Mouse (Mus musculus): ENCODE measurements around the gene Foxi1. TPM values are rescaled to one million over a fixed set of nuclear protein-coding genes. Genes with fewer than 3 reads are reported as not detected.

Foxi1 gene
- polyA plus RNA-seq, 1 experiment from 2014 or later = 0.92 TPM

DNA sequence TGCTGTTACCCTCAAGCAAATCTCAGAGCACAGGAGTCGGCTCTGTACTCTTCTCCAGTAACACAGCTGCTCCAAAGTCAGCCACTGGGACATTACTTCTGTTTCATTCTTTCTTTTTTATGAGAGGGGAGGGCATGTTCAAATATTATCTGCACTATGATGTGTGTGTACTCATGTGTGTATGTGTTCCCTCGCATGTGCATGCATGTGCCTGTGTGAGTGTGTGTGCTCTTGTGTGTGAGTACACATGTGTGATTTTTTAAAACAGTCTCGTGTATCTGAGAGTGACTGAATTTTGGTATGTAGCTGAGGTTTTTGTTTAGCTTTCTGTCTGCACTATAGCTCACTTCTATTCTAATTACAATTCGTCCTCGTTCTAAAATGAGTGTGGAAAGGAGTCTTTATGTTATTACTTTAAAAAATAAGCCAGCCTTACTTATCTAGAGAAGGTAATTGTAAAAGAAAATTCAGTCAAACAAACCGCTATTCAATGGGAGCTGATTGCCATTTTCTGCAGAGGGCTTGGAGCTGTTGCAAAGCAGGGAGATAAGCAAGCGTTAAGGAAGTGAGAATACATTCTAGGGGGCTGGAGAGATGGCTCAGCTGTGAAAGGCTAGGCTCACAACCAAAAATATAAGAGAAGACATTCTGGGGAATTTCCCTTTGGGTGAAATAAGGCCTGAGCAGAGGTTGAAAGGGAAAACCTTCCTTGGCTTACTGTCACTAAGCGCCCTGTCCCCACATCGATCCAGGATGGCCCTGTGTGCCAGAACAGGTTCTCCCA lies 13.5 kb downstream of the Foxi1 start:
- no peak overlapping the region for H3K4me3 ChIP-seq
- WGBS = 78% methylated on average over 9 of the region's 9 CpGs
- no peak for ATAC-seq (ENCODE audit: low FRiP score)

DNA sequence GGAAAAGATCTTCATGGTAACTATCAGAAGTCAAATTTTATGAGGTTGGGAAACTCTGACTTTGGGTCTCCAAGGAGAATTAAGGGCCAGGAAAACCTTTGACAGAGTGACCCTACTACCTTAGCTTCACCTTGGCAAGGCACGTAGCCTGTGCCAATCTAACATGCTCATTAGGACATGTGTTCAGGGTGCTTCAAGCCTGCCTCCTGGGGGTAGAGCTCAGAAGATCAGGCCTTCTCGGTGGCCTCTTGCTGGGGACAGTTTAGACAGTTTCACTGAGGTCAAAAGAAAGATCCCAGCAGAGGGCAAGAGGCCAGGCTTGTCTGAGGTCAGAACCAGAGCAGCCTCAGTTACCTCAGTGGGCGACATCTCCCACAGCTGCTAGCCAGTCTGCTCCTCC lies 14.2 kb downstream of the Foxi1 start:
- Histone ChIP-seq H3K4me2 (replicated peaks) (no peak overlapping the region), H3K36me3 (no peaks in the 10 kb centered on the region), H3K4me3 (no peak overlapping the region), H3K27me3 (no peaks in the 10 kb centered on the region), H3K9me3 (replicated peaks) (no peaks in the 10 kb centered on the region), H3K27ac (no peak overlapping the region), H3K9ac (no peak overlapping the region), H3K4me1 (no peaks in the 10 kb centered on the region)
- ATAC-seq (ENCODE audit: low FRiP score) = no peak
- WGBS = 47% methylated on average over 3 of the region's 3 CpGs

More for the DNA sequence above, 13.5 kb downstream of the Foxi1 start:
- Histone ChIP-seq H3K27me3 (no peaks in the 10 kb centered on the region), H3K9me3 (replicated peaks) (no peaks in the 10 kb centered on the region), H3K4me1 (no peaks in the 10 kb centered on the region), H3K27ac (no peak overlapping the region), H3K9ac (no peak overlapping the region), H3K4me2 (replicated peaks) (no peak overlapping the region), H3K36me3 (no peaks in the 10 kb centered on the region)

DNA sequence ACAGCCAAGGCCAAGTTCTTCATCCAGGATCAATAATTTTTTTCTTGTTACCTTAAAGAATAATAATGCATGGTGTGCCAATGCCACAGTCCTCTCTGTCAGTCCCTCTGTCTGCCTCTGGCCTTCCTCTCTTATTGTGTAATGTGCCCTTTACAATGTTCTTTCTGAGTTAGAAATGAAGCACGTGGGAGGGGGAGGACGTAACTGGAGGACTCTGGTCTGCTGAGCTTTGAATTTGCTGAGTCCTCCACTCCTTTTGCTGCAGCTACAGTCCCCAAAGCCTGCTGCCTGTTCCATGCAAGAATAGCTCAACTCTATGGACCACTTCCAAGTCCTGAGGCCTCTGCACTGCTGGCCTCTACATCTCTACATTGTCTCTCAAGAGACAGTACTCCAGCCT lies 23.6 kb downstream of the Foxi1 start:
- peaks cover 12% of the 10 kb centered on the region for H3K4me1 ChIP-seq
- ATAC-seq (ENCODE audit: low FRiP score) = no peak
- no peak overlapping the region for H3K4me2 ChIP-seq (replicated peaks)
- H3K9ac ChIP-seq = no peak overlapping the region
- H3K4me3 ChIP-seq = no peak overlapping the region
- H3K27ac ChIP-seq = no peak overlapping the region
- WGBS = 78% methylated on average over 2 of the region's 2 CpGs
- H3K36me3 ChIP-seq = no peaks in the 10 kb centered on the region
- H3K27me3 ChIP-seq = no peaks in the 10 kb centered on the region
- no peaks in the 10 kb centered on the region for H3K9me3 ChIP-seq (replicated peaks)

DNA sequence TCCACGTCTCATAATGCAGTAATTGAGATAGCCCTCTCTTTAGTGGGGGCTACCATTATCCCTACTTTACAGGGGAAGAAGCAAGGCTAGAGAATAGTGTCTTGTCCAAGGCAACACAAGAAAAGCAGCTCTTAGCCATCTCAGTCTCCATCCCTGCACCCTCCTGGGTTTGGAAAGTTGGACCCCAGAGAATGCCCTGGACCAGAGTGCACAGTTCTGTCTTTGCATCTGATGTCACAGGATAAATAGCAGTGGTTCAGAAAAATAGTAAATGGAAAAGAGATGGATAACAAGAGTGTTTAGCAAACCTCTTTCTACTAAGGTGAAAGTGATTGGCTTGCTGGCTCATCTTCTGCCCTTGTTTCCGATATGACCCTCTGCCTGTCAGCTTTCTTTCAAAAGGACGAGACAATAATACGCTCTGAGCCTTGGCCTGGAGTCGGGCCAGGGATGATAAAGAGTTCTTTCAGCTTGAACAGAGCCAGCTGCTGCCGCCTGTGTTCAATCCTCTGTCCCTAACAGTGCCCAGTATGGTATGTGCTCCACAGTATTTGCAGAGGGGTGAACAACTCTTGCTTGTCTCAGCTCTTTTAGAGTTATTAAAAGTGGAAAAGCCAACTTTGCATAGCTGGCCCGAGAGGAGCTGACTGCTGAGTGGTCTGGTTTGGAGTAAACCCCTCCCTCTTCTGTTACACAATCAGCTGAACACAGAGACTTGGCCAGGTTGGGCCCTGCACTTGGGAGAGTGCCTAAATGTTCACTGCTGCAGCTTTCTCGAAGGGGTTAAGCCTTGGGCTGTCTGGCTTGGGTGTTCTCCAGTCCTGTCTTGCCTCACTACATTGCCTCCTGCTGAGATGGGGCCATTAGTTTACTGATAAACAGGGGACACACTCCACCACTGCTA lies 26.4 kb downstream of the Foxi1 start:
- H3K9ac ChIP-seq = no peak overlapping the region
- peaks cover 12% of the 10 kb centered on the region for H3K4me1 ChIP-seq
- no peaks in the 10 kb centered on the region for H3K9me3 ChIP-seq (replicated peaks)
- no peaks in the 10 kb centered on the region for H3K36me3 ChIP-seq
- H3K27me3 ChIP-seq = no peaks in the 10 kb centered on the region
- peak; percentile 92 for ATAC-seq (ENCODE audit: low FRiP score)
- no peak overlapping the region for H3K4me3 ChIP-seq
- 24% methylated on average over 8 of the region's 8 CpGs for WGBS
- H3K4me2 ChIP-seq (replicated peaks) = no peak overlapping the region
- peak overlapping the region; percentile 73 for H3K27ac ChIP-seq

DNA sequence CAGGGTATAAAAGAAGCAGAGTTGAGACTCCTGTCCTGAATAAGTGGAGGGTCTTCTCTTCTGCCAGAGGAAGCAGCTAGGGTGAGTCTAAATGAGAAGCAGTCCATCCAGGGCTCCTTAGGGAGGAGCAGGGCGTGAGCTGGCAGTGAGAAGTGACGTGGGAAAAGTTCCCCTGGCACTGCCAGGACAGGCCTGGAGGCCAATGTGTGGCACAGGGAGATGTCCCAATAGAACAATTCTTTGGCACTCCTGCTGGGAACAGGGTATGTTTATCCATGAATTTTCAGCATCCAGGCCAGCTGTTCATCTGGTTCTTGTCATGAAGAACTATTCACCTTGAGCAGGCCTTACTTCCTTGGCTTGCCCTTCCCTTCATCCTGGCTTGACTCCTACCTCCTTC lies 29.1 kb downstream of the Foxi1 start:
- H3K27ac ChIP-seq = no peak overlapping the region
- H3K4me3 ChIP-seq = no peak overlapping the region
- H3K27me3 ChIP-seq = no peaks in the 10 kb centered on the region
- ATAC-seq (ENCODE audit: low FRiP score) = no peak
- H3K36me3 ChIP-seq = no peaks in the 10 kb centered on the region
- H3K4me2 ChIP-seq (replicated peaks) = no peak overlapping the region
- no peak overlapping the region for H3K9ac ChIP-seq
- H3K4me1 ChIP-seq = peaks cover 12% of the 10 kb centered on the region
- WGBS = 76% methylated on average over 2 of the region's 2 CpGs
- no peaks in the 10 kb centered on the region for H3K9me3 ChIP-seq (replicated peaks)

DNA sequence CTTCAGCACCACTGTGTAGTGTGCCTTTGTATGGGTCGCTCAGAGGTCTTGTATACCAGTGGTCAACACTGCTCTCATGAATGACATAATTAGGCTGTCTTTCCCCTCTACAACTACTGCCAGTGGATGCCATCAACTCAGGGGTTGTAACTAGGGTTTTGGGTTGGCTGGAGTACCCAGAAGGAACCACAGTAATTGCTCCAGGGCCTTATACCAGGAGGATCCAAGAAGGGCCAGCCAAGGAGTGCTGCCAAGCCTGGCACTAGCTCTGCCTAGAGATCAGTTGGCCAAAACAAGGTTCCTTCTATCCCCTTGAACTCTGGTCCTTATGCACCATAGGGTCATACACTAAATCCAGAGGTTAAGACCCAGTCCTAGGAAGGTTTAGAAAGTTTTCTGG lies 31.5 kb downstream of the Foxi1 start:
- WGBS = 86% methylated on average over 1 of the region's 1 CpGs
- H3K4me3 ChIP-seq = no peak overlapping the region

DNA sequence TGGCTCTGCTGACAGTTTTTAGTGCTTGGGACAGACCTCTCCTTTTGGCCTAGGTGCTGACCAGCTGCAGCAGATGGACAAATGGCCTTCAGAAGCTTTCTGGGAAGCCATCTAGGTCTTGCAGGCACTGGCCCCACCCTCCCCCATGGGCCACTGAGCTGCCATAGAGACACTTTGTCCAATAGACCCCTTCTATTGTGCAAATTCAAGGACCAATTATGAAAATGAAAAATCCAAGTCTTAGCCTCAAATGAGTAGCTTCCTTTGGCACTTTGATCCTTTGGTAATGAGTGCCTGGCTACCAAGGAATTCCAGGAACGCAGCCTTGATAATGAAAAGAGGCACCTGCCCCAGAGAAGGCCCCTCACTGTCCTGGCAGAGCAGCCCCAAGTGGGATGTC lies 36.7 kb downstream of the Foxi1 start:
- Histone ChIP-seq H3K4me3 (no peak overlapping the region), H3K4me2 (replicated peaks) (no peak overlapping the region), H3K4me1 (peaks cover 4% of the 10 kb centered on the region; the same call in 1 of the 2 replicates), H3K9me3 (replicated peaks) (no peaks in the 10 kb centered on the region), H3K36me3 (no peaks in the 10 kb centered on the region), H3K9ac (no peak overlapping the region), H3K27me3 (no peaks in the 10 kb centered on the region), H3K27ac (no peak overlapping the region)
- ATAC-seq (ENCODE audit: low FRiP score) = no peak
- WGBS = 94% methylated on average over 1 of the region's 1 CpGs

More for the DNA sequence above, 31.5 kb downstream of the Foxi1 start:
- Histone ChIP-seq H3K27ac (no peak overlapping the region), H3K27me3 (no peaks in the 10 kb centered on the region), H3K9ac (no peak overlapping the region), H3K4me1 (peaks cover 3% of the 10 kb centered on the region; the same call in 1 of the 2 replicates), H3K4me2 (replicated peaks) (no peak overlapping the region), H3K9me3 (replicated peaks) (no peaks in the 10 kb centered on the region), H3K36me3 (no peaks in the 10 kb centered on the region)
- no peak for ATAC-seq (ENCODE audit: low FRiP score)

DNA sequence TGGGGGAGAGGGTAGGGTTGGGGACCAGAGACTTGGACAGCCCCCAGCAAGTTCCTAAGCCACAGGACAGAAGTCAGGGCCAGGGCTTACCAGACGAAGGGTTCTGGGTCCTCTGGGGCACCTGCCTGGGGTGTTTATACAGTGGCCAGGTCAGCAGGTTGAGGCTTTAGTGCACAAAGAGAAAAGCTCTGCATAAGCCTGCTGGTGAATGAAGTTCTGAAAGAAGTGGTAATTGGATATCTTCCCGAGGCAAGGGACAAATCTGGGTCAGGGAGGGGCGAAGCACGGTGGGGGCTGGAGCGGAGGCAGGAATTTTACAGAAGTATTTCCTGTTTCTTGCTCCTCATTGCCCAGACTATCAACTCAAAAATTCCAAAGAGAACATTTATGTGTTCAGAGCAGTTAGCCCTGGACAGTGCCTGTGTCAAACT lies 38.4 kb downstream of the Foxi1 start:
- no peaks in the 10 kb centered on the region for H3K36me3 ChIP-seq
- peaks cover 4% of the 10 kb centered on the region; the same call in 1 of the 2 replicates for H3K4me1 ChIP-seq
- no peak for ATAC-seq (ENCODE audit: low FRiP score)
- 34% methylated on average over 5 of the region's 5 CpGs for WGBS
- H3K27ac ChIP-seq = peak overlapping the region; percentile 12; the same call in 1 of the 2 replicates
- H3K9me3 ChIP-seq (replicated peaks) = no peaks in the 10 kb centered on the region
- no peak overlapping the region for H3K4me2 ChIP-seq (replicated peaks)
- H3K4me3 ChIP-seq = no peak overlapping the region
- no peak overlapping the region for H3K9ac ChIP-seq
- no peaks in the 10 kb centered on the region for H3K27me3 ChIP-seq

DNA sequence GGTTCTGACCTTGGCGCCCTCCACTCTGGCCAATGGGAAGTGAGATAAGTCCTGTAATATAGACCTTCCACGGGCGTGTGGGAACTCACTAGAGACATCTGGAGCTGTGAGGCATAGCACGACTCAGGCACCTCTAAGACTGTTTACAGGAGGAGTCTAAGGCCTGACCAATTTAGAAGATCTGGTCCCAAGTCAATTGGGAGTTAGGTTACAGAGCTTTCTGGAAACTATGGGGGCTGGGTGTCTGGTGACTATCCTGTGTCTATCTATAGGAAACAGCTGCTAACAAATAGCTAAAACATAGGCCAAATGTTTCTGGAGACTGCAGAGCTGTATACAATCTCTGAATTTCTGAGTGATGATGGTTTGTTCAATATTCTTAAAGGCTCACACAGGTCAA lies 41.5 kb downstream of the Foxi1 start:
- Histone ChIP-seq H3K36me3 (no peaks in the 10 kb centered on the region), H3K27me3 (no peaks in the 10 kb centered on the region), H3K9ac (no peak overlapping the region), H3K27ac (no peak overlapping the region), H3K9me3 (replicated peaks) (peaks cover 5% of the 10 kb centered on the region; the same call in 1 of the 2 replicates), H3K4me2 (replicated peaks) (no peak overlapping the region), H3K4me1 (peaks cover 4% of the 10 kb centered on the region; the same call in 1 of the 2 replicates), H3K4me3 (no peak overlapping the region)
- 81% methylated on average over 4 of the region's 4 CpGs for WGBS
- no peak for ATAC-seq (ENCODE audit: low FRiP score)

DNA sequence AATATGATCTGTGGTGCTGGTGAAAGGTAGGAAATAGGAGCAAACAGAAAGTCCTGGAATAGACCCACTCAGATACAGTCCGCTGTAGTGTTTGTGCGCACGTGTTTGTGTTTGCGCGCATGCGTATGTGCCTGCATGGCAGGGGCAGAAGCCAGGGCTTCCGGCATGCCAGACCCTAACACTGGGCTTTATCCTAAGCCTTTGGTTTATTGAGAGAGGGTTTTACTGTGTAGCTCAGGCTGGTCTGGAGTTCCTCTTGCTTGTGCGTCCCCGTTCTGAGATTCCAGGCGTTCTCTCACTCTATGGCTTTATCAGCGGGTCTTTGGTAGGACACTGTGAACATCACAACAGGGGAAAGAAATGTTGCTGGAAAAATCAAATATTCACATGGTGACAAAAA lies 42.6 kb downstream of the Foxi1 start:
- Histone ChIP-seq H3K9ac (no peak overlapping the region), H3K4me2 (replicated peaks) (no peak overlapping the region), H3K27ac (no peak overlapping the region), H3K27me3 (no peaks in the 10 kb centered on the region), H3K9me3 (replicated peaks) (peaks cover 6% of the 10 kb centered on the region; the same call in 1 of the 2 replicates), H3K4me3 (no peak overlapping the region), H3K4me1 (peaks cover 4% of the 10 kb centered on the region; the same call in 1 of the 2 replicates), H3K36me3 (no peaks in the 10 kb centered on the region)
- 97% methylated on average over 11 of the region's 11 CpGs for WGBS
- ATAC-seq (ENCODE audit: low FRiP score) = no peak

DNA sequence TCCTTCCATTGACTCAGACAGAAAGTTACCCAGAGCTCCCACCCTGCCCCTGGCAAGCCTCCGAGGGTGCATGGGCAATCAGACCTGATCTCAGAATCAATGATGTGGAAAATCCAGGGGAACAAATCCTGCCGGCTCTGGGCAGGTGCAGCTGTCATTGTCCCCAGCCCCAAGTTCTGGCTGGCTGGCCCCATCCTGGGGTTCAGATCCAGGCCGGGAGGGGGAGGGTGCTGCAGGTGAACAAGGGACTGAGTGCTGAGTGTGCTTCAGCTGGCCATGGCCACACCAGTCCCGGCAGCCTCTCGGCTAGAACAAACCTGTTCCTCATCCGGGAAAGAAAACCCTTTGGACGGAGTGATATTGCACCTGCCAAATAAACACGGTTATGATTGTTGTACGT lies 49.0 kb downstream of the Foxi1 start:
- H3K4me3 ChIP-seq = no peak overlapping the region
- H3K36me3 ChIP-seq = no peaks in the 10 kb centered on the region
- WGBS = 80% methylated on average over 9 of the region's 9 CpGs
- no peak overlapping the region for H3K27ac ChIP-seq
- H3K4me1 ChIP-seq = no peaks in the 10 kb centered on the region
- no peaks in the 10 kb centered on the region for H3K27me3 ChIP-seq
- ATAC-seq (ENCODE audit: low FRiP score) = no peak
- H3K9ac ChIP-seq = no peak overlapping the region
- peaks cover 6% of the 10 kb centered on the region; the same call in 1 of the 2 replicates for H3K9me3 ChIP-seq (replicated peaks)
- H3K4me2 ChIP-seq (replicated peaks) = no peak overlapping the region

DNA sequence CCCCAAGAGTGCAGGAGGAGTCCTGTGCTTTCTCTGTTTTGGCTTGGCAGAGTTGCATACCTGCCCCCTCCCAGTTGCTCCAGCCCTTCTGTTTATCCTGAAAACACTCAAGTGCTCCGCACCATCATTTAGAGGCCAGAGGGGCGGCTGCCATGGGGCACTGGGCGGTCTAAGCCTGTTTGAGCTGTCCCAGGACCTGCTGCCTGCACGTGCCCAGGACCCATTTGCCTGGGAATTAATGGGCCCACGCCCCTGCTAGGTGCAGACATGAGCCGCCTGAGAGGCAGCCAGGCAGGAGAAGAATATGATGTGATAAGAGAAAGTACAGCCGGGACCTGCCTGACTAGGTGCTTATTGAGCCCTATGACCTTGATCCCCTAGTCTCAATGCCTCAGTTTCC lies 52.7 kb downstream of the Foxi1 start:
- H3K9me3 ChIP-seq (replicated peaks) = no peaks in the 10 kb centered on the region
- no peaks in the 10 kb centered on the region for H3K4me1 ChIP-seq
- H3K27me3 ChIP-seq = no peaks in the 10 kb centered on the region
- no peak overlapping the region for H3K4me2 ChIP-seq (replicated peaks)
- WGBS = 79% methylated on average over 7 of the region's 7 CpGs
- no peaks in the 10 kb centered on the region for H3K36me3 ChIP-seq
- ATAC-seq (ENCODE audit: low FRiP score) = no peak
- H3K9ac ChIP-seq = no peak overlapping the region
- H3K27ac ChIP-seq = no peak overlapping the region
- no peak overlapping the region for H3K4me3 ChIP-seq
